Mouse (Mus musculus): Measurements from ENCODE around the gene Cd300ld5. TPM values are rescaled to one million over a fixed set of nuclear protein-coding genes. Genes with fewer than 3 reads are reported as not detected.

Cd300ld5 gene
- polyA plus RNA-seq, 1 experiment from 2014 or later = not detected

DNA sequence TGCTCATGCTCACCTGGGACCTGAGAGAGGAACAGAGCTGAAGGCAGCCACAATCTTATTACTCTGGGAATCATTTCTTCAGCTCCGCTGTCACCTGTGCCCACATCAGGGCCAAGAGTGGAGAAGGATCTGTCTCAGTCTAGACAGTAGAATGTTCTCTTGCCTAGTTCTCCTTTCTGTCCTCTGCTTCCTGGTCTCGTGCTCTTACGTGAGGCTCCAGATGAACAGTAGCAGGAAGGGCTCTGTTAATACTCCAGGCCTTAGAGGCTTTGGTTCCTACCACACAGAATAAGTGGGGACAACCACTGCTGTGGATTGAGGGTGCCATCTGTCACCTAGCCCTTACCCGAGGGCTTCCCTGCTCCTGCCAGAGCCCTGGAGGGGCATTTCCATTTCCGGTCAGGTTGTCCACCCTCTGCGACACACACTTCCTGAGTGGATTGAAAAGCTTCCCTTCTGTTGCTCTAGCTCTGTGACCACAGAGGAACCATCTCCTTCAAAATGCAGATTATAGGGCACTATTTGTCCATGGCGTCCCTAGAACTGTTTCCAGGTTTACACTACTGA, 36.0 kb downstream of the Cd300ld5 start, which contains the start of gene Cd300c2:
TSS of gene Cd300c2 (minus strand) at position 407 of the 567 bp plus-strand sequence.
- 83% methylated on average over 7 of the region's 7 CpGs for WGBS
- H3K9ac ChIP-seq (ENCODE audit: low read depth, low read length) = no peak within 1 kb of the TSS
- no peaks in the 10 kb centered on the region for H3K36me3 ChIP-seq (ENCODE audit: control insufficient read depth, insufficient read depth, low read length)
- no peaks in the 10 kb centered on the region for H3K27me3 ChIP-seq (replicated peaks; ENCODE audit: control insufficient read depth, insufficient read depth, low read length)
- no peaks in the 10 kb centered on the region for H3K4me1 ChIP-seq (ENCODE audit: control insufficient read depth, insufficient read depth, low read length)
- no peak within 1 kb of the TSS for H3K27ac ChIP-seq (replicated peaks; ENCODE audit: low read depth, low read length)
- DNase-seq (ENCODE audit: low spot score) (no peak), ATAC-seq (ENCODE audit: low read depth) (no peak)
- H3K4me3 ChIP-seq (ENCODE audit: low read depth, low read length) = no peak within 1 kb of the TSS
- no peaks in the 10 kb centered on the region for H3K9me3 ChIP-seq (ENCODE audit: control insufficient read depth, low read length)
- no peak within 1 kb of the TSS for H3K4me2 ChIP-seq (ENCODE audit: low read depth, low read length)

DNA sequence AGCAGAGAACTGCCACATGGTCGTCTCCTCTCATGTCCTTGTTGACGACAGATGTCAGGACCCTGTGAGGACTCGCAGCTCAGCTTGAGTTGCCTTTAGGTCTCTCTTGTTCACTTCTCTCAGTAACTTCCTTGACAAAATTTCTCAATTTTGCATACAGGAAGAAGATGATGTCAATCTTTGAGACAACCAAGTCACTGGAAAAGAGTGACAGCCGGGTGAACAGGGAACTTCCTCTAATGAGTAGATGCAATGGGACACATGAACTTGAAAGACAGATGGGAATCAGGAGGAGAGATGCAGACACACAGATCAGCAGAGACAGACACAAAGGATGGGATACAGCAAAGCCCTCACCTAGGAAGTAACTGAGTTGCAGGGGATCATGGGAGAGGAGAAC, 47.8 kb downstream of the Cd300ld5 start, which contains the start of gene Cd300ld:
TSS of gene Cd300ld (minus strand) at position 130 of the 400 bp plus-strand sequence.
- Histone ChIP-seq H3K4me1 (ENCODE audit: control insufficient read depth, insufficient read depth, low read length) (no peaks in the 10 kb centered on the region), H3K27ac (replicated peaks; ENCODE audit: low read depth, low read length) (no peak within 1 kb of the TSS), H3K4me3 (ENCODE audit: low read depth, low read length) (no peak within 1 kb of the TSS), H3K36me3 (ENCODE audit: control insufficient read depth, insufficient read depth, low read length) (no peaks in the 10 kb centered on the region), H3K27me3 (replicated peaks; ENCODE audit: control insufficient read depth, insufficient read depth, low read length) (no peaks in the 10 kb centered on the region), H3K9me3 (ENCODE audit: control insufficient read depth, low read length) (no peaks in the 10 kb centered on the region), H3K4me2 (ENCODE audit: low read depth, low read length) (no peak within 1 kb of the TSS), H3K9ac (ENCODE audit: low read depth, low read length) (no peak within 1 kb of the TSS)
- WGBS = 78% methylated on average over 4 of the region's 4 CpGs
- no peak for ATAC-seq (ENCODE audit: low read depth)
- DNase-seq (ENCODE audit: low spot score) = no peak

- no peak overlapping the region for H3K4me2 ChIP-seq (ENCODE audit: low read depth, low read length)
- no peaks in the 10 kb centered on the region for H3K4me1 ChIP-seq (ENCODE audit: control insufficient read depth, insufficient read depth, low read length)
- H3K27me3 ChIP-seq (replicated peaks; ENCODE audit: control insufficient read depth, insufficient read depth, low read length) = no peaks in the 10 kb centered on the region
- DNase-seq (ENCODE audit: low spot score) (no peak), ATAC-seq (ENCODE audit: low read depth) (no peak)
- WGBS = 81% methylated on average over 4 of the region's 4 CpGs
- no peak overlapping the region for H3K9ac ChIP-seq (ENCODE audit: low read depth, low read length)
- H3K36me3 ChIP-seq (ENCODE audit: control insufficient read depth, insufficient read depth, low read length) = no peaks in the 10 kb centered on the region
- no peak overlapping the region for H3K27ac ChIP-seq (replicated peaks; ENCODE audit: low read depth, low read length)
- H3K9me3 ChIP-seq (ENCODE audit: control insufficient read depth, low read length) = peaks cover 16% of the 10 kb centered on the region; the same call in 1 of the 2 replicates
- no peak overlapping the region for H3K4me3 ChIP-seq (ENCODE audit: low read depth, low read length)
These were observed 55.7 kb downstream of the Cd300ld5 start for GRCm38 (mm10) chr11:114981866-114982265.

Other genes starting within 250 kb of the Cd300ld5 start
- gene Btbd17, start 241.8 kb downstream of the Cd300ld5 start, polyA plus RNA-seq (2014; fragmentation: Nextera tagmentation; extraction: Ambion mirVana) = 3.2 and 4.5 TPM in 2 replicates
- not detected in 2 replicates for gene Gpr142, start 238.8 kb downstream of the Cd300ld5 start, polyA plus RNA-seq (2014; fragmentation: Nextera tagmentation; extraction: Ambion mirVana)
- 39.6 and 40.3 TPM in 2 replicates for gene Gprc5c, start 186.6 kb downstream of the Cd300ld5 start, polyA plus RNA-seq (2014; fragmentation: Nextera tagmentation; extraction: Ambion mirVana)
- 0.96 and 1.7 TPM in 2 replicates for gene Cd300a, start 147.7 kb downstream of the Cd300ld5 start, polyA plus RNA-seq (2014; fragmentation: Nextera tagmentation; extraction: Ambion mirVana)
- gene Cd300lb, start 103.4 kb downstream of the Cd300ld5 start, polyA plus RNA-seq (2014; fragmentation: Nextera tagmentation; extraction: Ambion mirVana) = 0.39 and 0.49 TPM in 2 replicates
- gene Cd300c, start 68.6 kb downstream of the Cd300ld5 start, polyA plus RNA-seq (2014; fragmentation: Nextera tagmentation; extraction: Ambion mirVana) = not detected in 2 replicates
- 0.10 and 0.14 TPM in 2 replicates for gene Cd300ld, start 47.8 kb downstream of the Cd300ld5 start, polyA plus RNA-seq (2014; fragmentation: Nextera tagmentation; extraction: Ambion mirVana)
- gene Cd300c2, start 35.9 kb downstream of the Cd300ld5 start, polyA plus RNA-seq (2014; fragmentation: Nextera tagmentation; extraction: Ambion mirVana) = 3.2 and 3.5 TPM in 2 replicates
- gene Cd300ld2, start 21.6 kb downstream of the Cd300ld5 start, polyA plus RNA-seq (2014; fragmentation: Nextera tagmentation; extraction: Ambion mirVana) = not detected in 2 replicates
- gene Cd300ld4, start 10.8 kb downstream of the Cd300ld5 start, polyA plus RNA-seq (2014; fragmentation: Nextera tagmentation; extraction: Ambion mirVana) = not detected in 2 replicates
- gene Cd300ld3, start 10.6 kb upstream of the Cd300ld5 start, polyA plus RNA-seq (2014; fragmentation: Nextera tagmentation; extraction: Ambion mirVana) = not detected in 2 replicates
- gene Cd300e, start 24.4 kb upstream of the Cd300ld5 start, polyA plus RNA-seq (2014; fragmentation: Nextera tagmentation; extraction: Ambion mirVana) = 0.10 TPM in 1 of 2 replicates, not detected in the other
- gene Rab37, start 53.7 kb upstream of the Cd300ld5 start, polyA plus RNA-seq (2014; fragmentation: Nextera tagmentation; extraction: Ambion mirVana) = 1.6 and 2.9 TPM in 2 replicates
- 0.14 and 0.56 TPM in 2 replicates for gene Cd300lf, start 96.2 kb upstream of the Cd300ld5 start, polyA plus RNA-seq (2014; fragmentation: Nextera tagmentation; extraction: Ambion mirVana)
- gene Slc9a3r1, start 125.6 kb upstream of the Cd300ld5 start, polyA plus RNA-seq (2014; fragmentation: Nextera tagmentation; extraction: Ambion mirVana) = 40.6 and 43.5 TPM in 2 replicates
- gene Tmem104, start 149.7 kb upstream of the Cd300ld5 start, polyA plus RNA-seq (2014; fragmentation: Nextera tagmentation; extraction: Ambion mirVana) = 12.5 and 14.9 TPM in 2 replicates
- 20.0 and 23.3 TPM in 2 replicates for gene Nat9, start 150.1 kb upstream of the Cd300ld5 start, polyA plus RNA-seq (2014; fragmentation: Nextera tagmentation; extraction: Ambion mirVana)
- gene Grin2c, start 229.5 kb upstream of the Cd300ld5 start, polyA plus RNA-seq (2014; fragmentation: Nextera tagmentation; extraction: Ambion mirVana) = not detected in 2 replicates
- 10.4 and 11.0 TPM in 2 replicates for gene Fdxr, start 239.3 kb upstream of the Cd300ld5 start, polyA plus RNA-seq (2014; fragmentation: Nextera tagmentation; extraction: Ambion mirVana)